Mouse (Mus musculus) G1E (cell line): ENCODE data around the gene Spout1. TPM values are rescaled to one million over a fixed set of nuclear protein-coding genes. Genes with fewer than 3 reads are reported as not detected.
"Not testable (repeated sequence)": the region's sequence is repeated elsewhere in the genome, so short reads cannot be mapped to it uniquely, and the experiment has no call there.

ENCODE experiments used
- ATAC-seq: 2 replicates; pipeline ENCODE4 v1.8.0; 2016; ENCODE audit warnings: mild to moderate bottlenecking; ENCODE audit not compliant: insufficient number of reproducible peaks, poor library complexity, low FRiP score, severe bottlenecking; ENCODE audit errors: extremely low read depth
- DNase-seq: peaks from one replicate; pipeline ENCODE4 v3.0.0; 2012; ENCODE audit warnings: low spot score
- H3K27me3 ChIP-seq: 2 replicates; pipeline ENCODE4 v1.6.1; 2012; ENCODE audit warnings: mild to moderate bottlenecking, low read length, inconsistent platforms; ENCODE audit not compliant: insufficient read depth
- H3K36me3 ChIP-seq: replicated peaks from 2 replicates; pipeline ENCODE3; 2012; ENCODE audit warnings: mild to moderate bottlenecking, inconsistent platforms
- H3K4me1 ChIP-seq: 2 replicates; pipeline ENCODE4 v1.6.1; 2012; ENCODE audit warnings: low read depth, low read length, inconsistent platforms, mixed read lengths; ENCODE audit not compliant: insufficient read depth
- H3K4me3 ChIP-seq: 2 replicates; pipeline ENCODE4 v1.5.1; 2012; ENCODE audit warnings: low read depth, mild to moderate bottlenecking, inconsistent platforms, low read length, moderate library complexity, mixed read lengths
- H3K9me3 ChIP-seq: replicated peaks from 2 replicates; pipeline ENCODE4 v1.6.1; 2012; ENCODE audit warnings: inconsistent platforms
- CTCF ChIP-seq: IDR thresholded peaks from 2 replicates; pipeline ENCODE4 v1.5.1; 2012; ENCODE audit warnings: low read depth, low read length, inconsistent platforms, mixed read lengths
- GATA1 ChIP-seq: IDR thresholded peaks from 2 replicates; pipeline ENCODE4 v1.6.1; 2012; ENCODE audit warnings: borderline replicate concordance, low read length, inconsistent platforms, mixed read lengths
- GATA2 ChIP-seq: IDR thresholded peaks from 2 replicates; pipeline ENCODE4 v1.6.1; 2012; ENCODE audit warnings: low read depth, low read length, inconsistent platforms, borderline replicate concordance
- POLR2AphosphoS5 ChIP-seq: IDR thresholded peaks from 2 replicates; pipeline ENCODE4 v1.6.1; 2012; ENCODE audit warnings: low read depth, low read length, inconsistent platforms; ENCODE audit not compliant: insufficient replicate concordance
- TAL1 ChIP-seq: conservative IDR thresholded peaks from 2 replicates; pipeline ENCODE4 v1.6.1; 2012; ENCODE audit warnings: low read depth, low read length, inconsistent platforms, mixed read lengths
- polyA plus RNA-seq: library from polyadenylated mRNA; stranded (reverse); fragments of >175 nt; gene quantifications from 2 replicates; pipeline ENCODE4 v1.2.3, GENCODE M21; 2012
- total RNA-seq, 2 experiments: library from RNA; stranded (forward) in 1 of 2; stranded (reverse) in 1 of 2; fragments of 200-1000 nt in 1 of 2; fragments of >200 nt in 1 of 2; fragmentation: Nextera tagmentation in 1 of 2; gene quantifications; 2 replicates each; pipeline ENCODE4 v1.2.3; 2014 to 2017

The Spout1 gene
- total and polyA plus RNA-seq, 3 experiments, result 20.3 to 57.0 (median 24.6) TPM

DNA sequence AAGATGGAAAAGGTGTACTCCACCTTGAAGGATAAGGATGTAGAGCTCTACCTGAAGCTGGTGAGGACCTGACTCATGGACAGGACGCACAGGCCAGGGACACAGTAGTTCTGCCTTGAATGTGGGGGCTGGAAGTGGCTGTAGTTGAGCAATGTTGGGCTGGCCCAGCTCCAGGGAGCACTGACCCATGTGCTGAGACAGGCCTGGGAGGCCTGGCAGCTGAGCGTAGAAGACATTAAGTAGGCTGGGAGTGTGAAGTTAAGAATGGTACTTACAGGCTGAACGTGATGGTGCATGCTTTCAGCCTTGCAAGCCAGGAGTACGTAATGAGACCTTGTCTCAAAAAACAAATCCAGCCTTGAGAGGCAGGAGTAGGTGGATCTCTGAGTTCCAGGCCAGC, 30.8 kb downstream of the Spout1 start:
- no peak overlapping the region for H3K4me3 ChIP-seq
- no peaks in the 10 kb centered on the region for H3K4me1 ChIP-seq
- TF ChIP-seq GATA1, result no peak
- no peak for TF ChIP-seq POLR2AphosphoS5
- TF ChIP-seq CTCF, result no peak
- no peak for TF ChIP-seq GATA2
- no peak for TF ChIP-seq TAL1
- no peak for DNase-seq
- H3K27me3 ChIP-seq, result no peaks in the 10 kb centered on the region
- no peaks in the 10 kb centered on the region for H3K9me3 ChIP-seq
- no peak for ATAC-seq
- H3K36me3 ChIP-seq, result peaks cover 97% of the 10 kb centered on the region

DNA sequence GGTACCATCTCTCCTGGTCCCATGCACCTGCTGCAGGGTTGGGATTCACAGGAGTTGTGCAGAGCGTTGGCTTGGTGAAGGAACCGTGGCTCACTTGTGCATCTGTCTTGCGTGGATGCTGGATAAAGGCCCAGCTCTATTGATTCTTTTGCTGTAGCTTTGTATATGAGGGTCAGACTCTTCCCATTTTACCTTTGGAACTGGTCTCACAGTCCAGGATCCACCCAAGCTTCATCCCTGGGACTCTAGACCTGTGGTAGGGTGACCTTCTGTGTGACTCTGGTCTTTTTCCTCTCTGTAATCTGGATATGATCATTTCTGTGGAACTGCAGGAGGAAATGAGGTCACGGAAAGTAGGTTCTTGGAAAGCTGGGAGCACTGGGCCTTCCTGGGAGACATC, 33.8 kb downstream of the Spout1 start:
- no peak for ATAC-seq

DNA sequence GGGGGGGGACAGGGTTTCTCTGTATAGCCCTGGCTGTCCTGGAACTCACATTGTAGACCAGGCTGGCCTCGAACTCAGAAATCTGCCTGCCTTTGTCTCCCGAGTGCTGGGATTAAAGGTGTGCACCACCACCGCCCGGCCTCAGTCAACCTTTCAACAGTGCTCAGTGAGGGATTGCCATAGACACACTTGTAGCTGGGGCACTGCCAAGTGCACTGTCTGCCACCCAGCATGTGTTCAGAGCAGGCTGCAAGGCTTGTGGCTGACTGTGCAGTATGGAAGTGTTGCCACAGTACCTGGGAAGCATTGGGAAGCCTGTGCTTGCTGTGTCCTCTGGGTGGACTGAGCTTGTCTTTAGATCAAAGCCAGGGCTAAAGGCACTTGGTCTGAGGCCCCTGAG, 38.2 kb downstream of the Spout1 start:
- H3K4me1 ChIP-seq, result peaks cover 25% of the 10 kb centered on the region
- peaks cover 95% of the 10 kb centered on the region for H3K36me3 ChIP-seq
- not testable (repeated sequence) for ATAC-seq, H3K27me3 ChIP-seq, DNase-seq, H3K9me3 ChIP-seq, H3K4me3 ChIP-seq

More for the DNA sequence above, 33.8 kb downstream of the Spout1 start:
- TF ChIP-seq GATA1 (no peak), POLR2AphosphoS5 (no peak)
- H3K4me1 ChIP-seq, result no peaks in the 10 kb centered on the region; the same call in 1 of the 2 replicates
- H3K4me3 ChIP-seq, result no peak overlapping the region
- no peaks in the 10 kb centered on the region for H3K9me3 ChIP-seq
- no peak for DNase-seq
- H3K27me3 ChIP-seq, result no peaks in the 10 kb centered on the region
- peaks cover 95% of the 10 kb centered on the region for H3K36me3 ChIP-seq

DNA sequence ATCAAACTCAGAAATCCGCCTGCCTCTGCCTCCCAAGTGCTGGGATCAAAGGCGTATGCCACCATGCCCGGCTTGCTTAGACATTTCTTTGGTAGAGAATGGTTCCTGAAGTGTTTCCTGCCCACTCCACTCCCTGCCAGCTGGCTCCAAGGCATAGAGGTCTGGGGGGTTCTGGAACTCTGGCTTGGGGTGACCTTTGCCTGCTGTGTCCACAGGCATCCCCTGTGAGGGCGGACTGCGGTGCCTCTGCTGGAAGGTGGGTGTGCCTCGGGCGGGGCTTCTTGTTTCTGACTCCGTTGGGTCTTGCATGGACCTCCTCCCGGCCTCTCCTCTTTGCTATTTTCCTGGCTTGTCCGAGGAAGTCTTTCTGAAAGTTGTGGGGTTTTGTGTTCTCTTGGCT, 41.8 kb downstream of the Spout1 start:
- no peak for ATAC-seq
- Histone ChIP-seq H3K36me3 (peaks cover 60% of the 10 kb centered on the region), H3K9me3 (no peaks in the 10 kb centered on the region; the same call in 1 of the 2 replicates), H3K27me3 (no peaks in the 10 kb centered on the region), H3K4me1 (peaks cover 48% of the 10 kb centered on the region), H3K4me3 (no peak overlapping the region; the same call in 1 of the 2 replicates)
- TF ChIP-seq GATA2 (no peak), POLR2AphosphoS5 (no peak), CTCF (no peak), GATA1 (no peak), TAL1 (no peak)
- DNase-seq, result no peak

DNA sequence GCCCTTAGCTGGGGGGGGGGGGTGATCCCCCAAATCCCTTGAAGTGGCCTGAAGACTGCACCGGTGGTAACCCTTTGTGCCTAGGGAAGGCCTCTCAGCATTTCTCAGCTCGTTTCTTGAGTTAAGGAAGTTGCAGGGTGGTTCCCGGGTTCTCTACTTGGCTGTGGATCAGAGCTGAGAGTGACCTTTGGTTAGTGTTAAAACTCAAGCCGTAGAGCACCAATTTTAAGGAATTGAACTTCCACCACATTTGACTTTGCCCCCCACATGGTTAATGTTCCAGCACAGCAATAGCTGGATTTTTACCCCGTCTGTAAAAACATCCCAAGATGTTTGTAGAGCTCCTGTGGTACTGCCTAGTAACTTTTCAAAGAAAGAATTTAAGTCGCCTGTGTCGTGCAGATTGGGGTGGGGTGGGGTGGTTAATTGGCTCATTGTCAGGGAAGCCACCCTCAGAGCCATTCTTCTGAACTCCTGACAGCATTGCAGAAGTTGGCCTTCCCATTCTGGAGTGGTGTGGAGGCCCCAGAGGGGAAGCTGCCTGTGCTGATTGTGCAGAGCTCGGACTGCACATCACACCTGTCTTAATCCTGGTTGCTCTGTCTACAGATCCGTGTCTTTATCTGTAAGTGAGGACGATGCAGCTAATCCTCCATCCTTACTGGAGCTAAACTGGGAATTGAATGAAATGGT, 43.2 kb downstream of the Spout1 start:
- H3K36me3 ChIP-seq, result peaks cover 46% of the 10 kb centered on the region
- no peaks in the 10 kb centered on the region for H3K27me3 ChIP-seq
- H3K4me3 ChIP-seq, result peak overlapping the region; percentile 98; the same call in 1 of the 2 replicates
- DNase-seq, result no peak
- H3K4me1 ChIP-seq, result peaks cover 48% of the 10 kb centered on the region
- ATAC-seq, result no peak
- TF ChIP-seq GATA1, result no peak
- no peak for TF ChIP-seq TAL1
- TF ChIP-seq GATA2, result no peak
- no peak for TF ChIP-seq CTCF
- TF ChIP-seq POLR2AphosphoS5, result no peak
- peaks cover 3% of the 10 kb centered on the region for H3K9me3 ChIP-seq

DNA sequence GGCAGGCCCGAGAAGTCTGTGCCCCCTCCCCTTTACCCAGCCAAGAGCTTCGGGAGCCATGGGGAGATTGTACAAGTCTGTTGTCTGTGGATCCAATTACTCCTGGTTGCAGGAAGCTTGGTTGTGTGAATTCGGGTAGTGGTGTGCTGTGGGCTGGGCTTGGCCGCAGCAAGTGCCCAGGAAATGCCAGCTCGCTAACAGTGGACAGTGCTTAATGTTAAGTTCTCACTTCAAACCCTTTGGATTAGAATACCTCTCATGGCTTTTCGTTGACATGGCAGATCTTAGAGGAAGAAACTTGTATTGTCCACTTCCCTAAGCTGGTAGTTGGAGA, 43.9 kb downstream of the Spout1 start:
- Histone ChIP-seq H3K27me3 (no peaks in the 10 kb centered on the region), H3K36me3 (peaks cover 42% of the 10 kb centered on the region), H3K4me3 (peak overlapping the region; percentile 98), H3K9me3 (peaks cover 5% of the 10 kb centered on the region), H3K4me1 (peaks cover 48% of the 10 kb centered on the region)
- TF ChIP-seq CTCF, result no peak
- TF ChIP-seq TAL1, result no peak
- no peak for TF ChIP-seq GATA1
- no peak for TF ChIP-seq GATA2
- no peak for TF ChIP-seq POLR2AphosphoS5
- ATAC-seq (no peak), DNase-seq (no peak)
